Mouse (Mus musculus) brain, embryonic 14.5 days (tissue): ENCODE measurements around the gene Macrod2.

Experiments used
- CTCF ChIP-seq: fragments of 200-500 bp; IDR thresholded peaks from 2 replicates; pipeline ENCODE4 v1.5.1; 2012; ENCODE audit warnings: inconsistent platforms, mild to moderate bottlenecking, moderate library complexity, borderline replicate concordance; ENCODE audit not compliant: insufficient read depth, insufficient read length; ENCODE audit errors: extremely low read depth
- POLR2A ChIP-seq: fragments of 200-500 bp; IDR thresholded peaks from 2 replicates; pipeline ENCODE4 v1.6.1; 2012; ENCODE audit warnings: mild to moderate bottlenecking, inconsistent platforms, borderline replicate concordance; ENCODE audit not compliant: poor library complexity, insufficient read depth, insufficient read length, severe bottlenecking; ENCODE audit errors: extremely low read depth

GRCm38 (mm10) chr2:141078221-141078620 is 683.1 kb downstream of the Macrod2 start:
- TF ChIP-seq CTCF (no peak), POLR2A (no peak)
